Mouse (Mus musculus): Measurements from ENCODE around the gene Gm14434.
"Not testable (repeated sequence)": the region's sequence is repeated elsewhere in the genome, so short reads cannot be mapped to it uniquely, and the experiment has no call there.

The Gm14434 gene

GRCm38 (mm10) chr2:176486683-176487082, at the start of gene Gm14434:
TSS of gene Gm14434 (minus strand) at chr2:176486783.
- DNase-seq (ENCODE audit: low spot score) = not testable (repeated sequence)

- DNase-seq (ENCODE audit: low spot score) = not testable (repeated sequence)
Observed at GRCm38 (mm10) chr2:176520756-176521155, 34.2 kb upstream of the Gm14434 start, which contains the start of gene Zfp967. TSS of gene Zfp967 (plus strand) at chr2:176521056.

DNA sequence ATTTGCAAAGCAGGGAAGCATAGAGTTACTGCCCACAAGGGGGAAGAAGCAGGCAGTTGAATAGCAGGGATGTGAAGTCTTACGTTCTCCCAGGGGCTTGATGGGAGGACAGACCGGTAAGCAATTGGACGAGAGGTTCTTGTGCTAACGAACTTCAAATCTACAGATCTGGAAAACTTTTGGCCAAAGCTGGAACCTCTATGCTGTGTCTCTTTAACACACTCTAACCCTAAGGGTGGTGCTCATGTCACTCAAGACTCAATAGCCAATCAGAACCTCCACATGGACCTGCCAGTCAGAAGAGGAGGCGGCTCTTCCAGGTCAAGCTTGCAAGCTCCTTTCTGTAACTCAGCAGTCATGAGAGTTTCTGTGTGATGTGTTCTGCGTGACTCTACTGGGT, 63.3 kb downstream of the Gm14434 start, which contains the start of gene Gm14435:
Gene Gm14435 (plus strand): TSS at position 301 of the 400 bp plus-strand sequence.
- DNase-seq (ENCODE audit: low spot score) = not testable (repeated sequence)

Data from left cerebral cortex, adult 11 months (tissue).